Mouse (Mus musculus) retina, adult 2 months (tissue): ENCODE measurements around the gene Cdc42bpg.

Experiments used
- DNase-seq: peaks from one replicate; pipeline ENCODE4 v3.0.0-alpha.2; 2012; ENCODE audit warnings: low read depth, low spot score

Cdc42bpg gene

DNA sequence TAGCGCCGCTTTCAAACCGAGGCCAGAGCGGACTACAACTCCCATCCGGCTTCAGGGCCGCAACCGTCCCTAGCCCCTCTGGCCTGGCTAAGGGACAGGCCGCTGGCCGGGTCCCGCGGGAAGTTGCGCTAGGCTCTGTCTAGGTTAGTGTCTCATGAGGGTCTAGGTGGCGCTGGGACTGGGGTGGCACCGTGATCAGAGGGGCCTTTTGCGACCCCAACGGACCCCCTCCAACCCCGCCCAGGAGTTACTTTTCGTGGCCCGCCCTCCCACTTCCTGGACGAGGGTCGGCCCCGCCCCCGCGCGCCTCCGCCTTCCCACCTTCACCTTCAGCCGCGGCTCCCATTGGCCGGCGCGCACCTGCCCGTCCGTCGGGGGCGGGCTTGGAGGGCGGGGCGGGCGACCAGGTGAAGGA, at the start of gene Cdc42bpg:
Cdc42bpg (plus strand) TSS at position 320 of the 415 bp plus-strand sequence.
- peak; percentile 55 for DNase-seq

- no peak for DNase-seq
These were observed 45.8 kb upstream of the Cdc42bpg start for GRCm38 (mm10) chr19:6260428-6260827.

DNA sequence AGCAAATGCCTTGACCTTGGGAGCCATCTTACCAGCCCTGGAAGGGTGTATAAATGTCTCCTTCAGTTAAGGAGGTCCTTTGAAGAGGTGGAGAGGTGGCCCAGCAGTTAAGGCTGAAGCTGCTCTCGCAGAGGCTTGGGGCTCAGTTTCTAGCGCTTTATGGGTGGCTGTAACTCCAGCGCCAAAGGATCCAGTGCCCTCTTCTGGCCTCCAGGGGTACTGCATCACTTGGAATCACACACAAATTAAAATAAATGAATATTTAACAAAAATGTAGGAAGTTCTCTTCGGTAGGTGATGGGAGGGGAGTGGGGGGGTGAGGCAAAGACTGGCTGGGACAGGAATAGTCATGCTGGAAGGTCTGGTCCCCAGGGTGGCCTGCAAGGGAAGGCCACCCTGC, 45.3 kb upstream of the Cdc42bpg start:
- no peak for DNase-seq

GRCm38 (mm10) chr19:6261379-6261778, 44.9 kb upstream of the Cdc42bpg start:
- no peak for DNase-seq

DNA sequence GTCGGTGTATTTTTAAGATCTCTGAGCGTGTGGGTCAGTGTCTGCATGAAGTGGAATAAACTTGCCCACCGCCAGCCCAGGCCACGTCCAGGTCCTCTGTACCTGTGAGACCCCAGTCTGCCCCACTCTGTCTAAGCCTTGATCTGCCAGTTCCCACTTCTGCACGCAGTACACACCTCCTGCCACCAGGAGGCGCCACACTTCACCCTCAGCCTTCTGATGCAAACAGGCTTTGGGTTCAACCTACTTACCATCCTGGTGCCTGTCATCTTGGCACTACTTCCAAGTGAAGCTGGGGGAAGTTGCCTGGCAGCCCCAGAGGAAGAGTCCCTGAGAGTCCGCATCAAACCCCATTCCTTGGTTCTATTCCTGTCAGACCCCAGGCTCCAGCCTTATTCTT, 44.0 kb upstream of the Cdc42bpg start:
- peak; percentile 25 for DNase-seq

DNA sequence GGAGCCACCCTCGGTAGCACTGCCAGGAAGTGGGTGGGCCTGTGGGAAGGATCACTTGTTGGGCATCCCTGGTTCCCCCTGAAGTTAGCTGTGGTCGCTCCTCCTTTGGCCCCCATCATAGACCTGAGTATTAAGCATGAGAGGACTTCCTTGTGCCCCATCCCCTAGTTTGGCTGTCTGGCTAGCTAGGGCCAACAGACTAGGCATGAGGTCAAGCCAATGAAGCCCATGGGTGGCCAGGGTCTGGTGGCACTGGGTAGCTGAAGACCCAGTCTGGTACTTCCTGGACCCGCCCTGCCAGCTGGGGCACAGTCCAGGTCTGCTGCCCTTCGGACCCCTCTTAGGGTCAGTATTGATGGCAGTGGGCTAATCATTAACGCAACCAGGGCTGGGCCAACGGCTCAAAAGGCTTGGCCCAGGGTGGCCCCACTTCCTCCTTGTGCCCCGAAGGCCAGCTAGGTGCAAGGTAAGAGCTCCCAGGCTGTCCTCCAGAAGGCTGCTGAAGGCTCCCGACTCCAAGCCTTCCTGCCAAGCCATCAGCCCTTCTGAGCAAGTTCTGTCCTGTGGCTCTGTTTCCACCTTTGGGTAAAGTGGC, 43.3 kb upstream of the Cdc42bpg start:
- DNase-seq, result no peak

DNA sequence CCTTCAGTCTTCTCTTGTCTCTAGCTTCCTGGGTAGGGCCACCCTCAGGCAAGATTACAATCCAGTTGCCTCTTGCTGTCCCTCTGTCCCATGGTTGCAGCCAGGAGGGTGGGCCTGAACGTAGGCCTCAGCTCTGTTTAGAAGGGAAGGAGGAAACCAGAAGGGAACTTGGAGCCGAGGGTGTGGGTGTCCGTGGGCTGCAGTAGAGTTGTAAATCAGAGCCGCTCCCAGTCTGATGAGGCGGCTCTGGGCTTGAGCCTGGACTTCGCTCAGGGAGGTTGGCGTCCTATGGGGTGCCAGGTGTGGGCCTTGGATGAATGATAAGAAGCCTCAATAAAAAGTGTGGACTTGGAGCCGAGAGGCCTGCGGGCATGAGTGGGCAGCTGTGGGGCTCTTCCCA, 42.1 kb upstream of the Cdc42bpg start:
- no peak for DNase-seq

DNA sequence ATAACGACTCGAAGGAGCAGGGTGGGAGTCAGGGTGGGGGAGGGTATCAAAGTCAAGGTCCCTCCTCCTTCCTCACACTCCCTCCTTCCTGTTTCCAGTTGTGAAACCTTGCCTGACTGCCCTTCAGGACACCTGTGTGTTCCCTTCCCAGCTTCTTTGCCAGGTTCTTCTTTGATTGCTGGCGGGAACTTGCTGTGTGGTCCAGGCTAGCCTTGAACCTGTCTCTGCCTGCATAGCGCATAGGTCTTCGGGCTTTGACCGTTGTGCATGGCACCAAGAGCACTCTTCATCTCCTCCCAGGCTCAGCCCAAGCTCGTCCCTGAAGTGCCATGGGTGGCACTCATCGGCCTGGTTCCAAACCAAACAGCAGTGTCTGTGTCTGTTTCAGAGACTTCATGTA, 41.3 kb upstream of the Cdc42bpg start:
- no peak for DNase-seq

GRCm38 (mm10) chr19:6265727-6266182, 40.5 kb upstream of the Cdc42bpg start:
- DNase-seq, result no peak

DNA sequence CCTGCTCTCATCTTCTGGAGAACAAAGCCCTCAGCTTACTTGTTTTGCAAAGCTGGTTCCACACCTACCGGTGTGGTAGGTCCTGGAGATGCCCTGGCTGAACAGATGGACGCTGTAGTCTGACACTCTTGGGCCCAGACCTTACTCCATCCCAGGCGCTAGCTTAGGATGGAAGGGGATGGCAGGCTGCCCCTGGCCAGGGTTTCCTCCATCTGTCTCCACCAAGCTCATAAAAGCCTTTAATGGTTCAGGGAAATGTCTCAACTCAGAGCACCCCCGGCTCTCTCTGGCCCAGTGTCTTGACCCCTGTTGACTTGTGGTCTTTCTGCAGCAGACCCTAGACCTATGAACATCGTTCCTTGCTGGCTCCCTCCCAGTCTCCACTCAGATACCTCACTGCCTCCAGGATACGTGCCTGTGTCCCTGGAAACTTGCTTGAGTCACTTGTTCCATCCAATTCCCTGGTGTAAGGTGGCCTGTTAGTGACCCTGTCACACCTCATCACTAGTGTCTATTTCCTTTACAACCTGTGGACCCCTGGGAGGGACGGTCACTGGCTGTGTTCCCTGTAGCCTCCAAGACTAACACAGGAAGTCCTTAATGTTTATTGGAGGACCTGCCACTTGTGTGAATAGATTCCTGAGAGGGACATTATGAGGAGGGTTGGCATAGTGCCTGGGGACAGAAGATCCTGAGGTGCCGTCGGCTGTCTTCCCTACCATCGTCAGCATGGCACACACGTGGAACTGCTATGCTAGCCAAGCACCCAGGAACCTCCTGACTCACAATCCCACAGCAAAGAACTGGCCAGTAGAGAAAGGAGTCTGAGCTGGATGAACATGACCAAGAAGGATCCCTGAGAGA, 38.7 kb upstream of the Cdc42bpg start:
- no peak for DNase-seq

DNA sequence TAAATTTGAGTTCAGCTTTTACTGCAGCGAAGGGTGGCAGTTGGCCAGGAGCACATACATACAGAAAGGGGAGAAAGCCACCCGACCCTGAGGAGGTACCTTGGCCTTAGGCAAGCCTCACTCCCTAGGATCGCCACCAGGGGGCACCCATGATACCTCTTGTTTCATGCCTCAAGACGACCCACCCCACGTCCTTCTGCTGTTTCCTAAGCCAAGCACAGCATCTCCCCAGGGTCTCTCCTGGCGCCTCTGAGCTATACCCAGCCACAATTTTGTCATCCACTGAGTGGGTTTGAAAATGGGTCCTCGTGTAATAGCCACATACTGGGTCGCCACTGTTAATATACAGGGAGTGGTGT, 38.1 kb upstream of the Cdc42bpg start:
- DNase-seq, result peak; percentile 40

DNA sequence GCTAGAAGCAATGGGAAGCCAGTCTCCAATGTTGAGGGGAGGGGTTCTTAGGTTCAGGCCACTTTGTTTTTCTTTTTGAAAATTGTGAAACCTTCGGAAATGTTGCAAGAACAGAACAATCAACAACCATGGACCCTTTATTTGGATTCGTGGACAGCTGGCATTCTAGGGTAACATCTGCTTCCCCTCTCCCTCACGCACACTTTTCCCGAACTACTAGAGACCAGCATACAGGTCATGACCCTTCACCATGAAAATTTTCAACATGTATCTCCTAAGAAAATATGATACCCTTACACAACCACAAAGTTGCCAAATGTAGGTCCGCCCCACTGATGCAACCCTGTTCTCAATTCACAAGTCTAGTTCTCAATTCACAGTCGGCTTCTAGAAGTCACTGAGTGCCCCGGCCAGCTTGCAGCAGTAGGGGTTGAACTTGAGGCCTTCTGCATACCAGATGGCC, 37.6 kb upstream of the Cdc42bpg start:
- DNase-seq, result no peak

DNA sequence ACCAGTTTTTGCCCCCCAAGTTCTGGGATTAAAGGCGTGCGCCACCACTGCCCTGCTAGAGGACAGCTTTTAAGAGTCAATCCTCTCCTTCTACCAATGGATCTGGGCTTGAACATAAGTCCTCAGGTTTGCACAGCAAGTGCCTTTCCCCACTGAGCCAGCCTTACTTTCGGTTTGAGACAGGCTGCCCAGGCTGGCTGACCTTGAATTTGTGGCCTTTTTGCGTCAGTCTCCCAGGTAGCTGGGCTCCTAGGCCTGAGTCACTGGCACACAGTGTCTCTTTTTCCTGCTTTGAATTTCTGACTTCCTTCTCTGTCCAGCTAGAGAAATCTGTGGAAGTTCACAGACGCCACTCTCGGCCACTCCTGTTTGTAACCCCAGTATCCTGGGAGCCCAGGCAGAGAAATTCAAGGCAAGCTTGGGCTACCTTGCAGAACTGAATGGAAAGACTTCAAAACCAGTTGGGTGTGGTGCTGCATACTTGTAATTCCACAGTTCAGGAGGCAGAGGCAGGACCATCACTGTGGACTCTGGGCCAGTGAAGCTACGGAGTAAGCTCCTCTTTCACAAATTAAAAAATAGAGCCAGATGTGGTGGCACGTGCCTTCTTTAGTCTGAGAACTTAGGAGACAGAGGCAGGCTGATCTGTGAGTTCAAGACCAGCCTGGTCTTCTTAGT, 36.3 kb upstream of the Cdc42bpg start:
- no peak for DNase-seq

DNA sequence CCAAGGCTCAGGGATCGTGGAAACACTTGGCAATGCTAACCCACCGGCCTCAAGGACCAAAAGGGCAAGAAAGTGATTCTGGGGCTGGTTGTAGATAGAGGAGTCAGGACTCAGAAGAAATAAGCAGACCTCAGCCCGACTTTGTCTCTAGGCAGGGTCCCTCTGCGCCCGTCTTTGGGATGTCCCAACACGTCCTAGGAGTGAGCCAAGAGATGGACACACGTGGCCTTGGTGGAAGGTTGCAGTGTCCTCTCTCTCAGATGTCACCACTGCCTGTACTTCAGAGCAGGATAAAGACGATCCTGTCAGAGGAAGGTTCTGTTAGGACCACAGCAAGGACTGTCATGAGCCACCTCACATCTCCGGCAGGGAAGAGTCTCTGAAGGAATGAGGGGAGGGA, 35.6 kb upstream of the Cdc42bpg start:
- DNase-seq, result no peak

- no peak for DNase-seq
These were observed 35.0 kb upstream of the Cdc42bpg start for GRCm38 (mm10) chr19:6271206-6271605.

GRCm38 (mm10) chr19:6272053-6272452, 34.2 kb upstream of the Cdc42bpg start:
- DNase-seq, result no peak

DNA sequence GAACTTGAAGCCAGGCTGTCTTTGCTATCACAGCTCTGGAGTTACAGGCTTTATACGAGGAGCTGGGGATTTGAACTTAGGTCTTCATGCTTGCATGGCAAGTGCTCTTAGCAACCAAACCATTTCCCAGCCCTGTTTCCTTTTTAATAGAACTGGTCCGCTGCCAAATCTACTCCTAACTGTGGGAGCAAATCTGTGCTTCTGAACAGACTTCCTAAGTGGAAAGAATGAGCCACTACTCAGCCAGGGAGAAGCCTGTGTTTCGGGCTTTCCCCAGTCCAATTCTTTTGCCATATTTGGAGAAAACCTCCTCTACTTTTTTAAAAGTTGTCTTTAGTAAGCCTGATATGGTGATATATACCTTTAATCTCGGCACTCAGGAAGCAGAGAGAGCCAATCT, 33.5 kb upstream of the Cdc42bpg start:
- DNase-seq, result no peak

DNA sequence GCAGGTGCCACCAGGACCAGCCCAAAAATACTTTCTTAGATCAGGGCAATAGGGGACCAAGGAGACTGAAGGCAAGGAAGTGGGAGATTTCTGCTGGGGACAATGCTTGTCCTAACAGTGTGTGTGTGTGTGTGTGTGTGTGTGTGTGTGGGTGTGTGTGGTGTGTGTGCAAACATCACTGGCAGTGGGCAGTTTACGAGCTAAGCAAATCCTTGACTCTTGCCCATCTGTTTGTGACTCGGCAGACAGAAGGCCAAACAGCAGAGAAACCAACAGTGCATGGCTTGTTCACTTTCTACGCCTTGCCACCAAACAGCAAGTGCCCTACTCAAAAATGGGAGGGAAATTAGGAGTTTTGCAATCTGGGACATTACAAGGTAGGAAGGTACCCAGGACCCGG, 32.7 kb upstream of the Cdc42bpg start:
- no peak for DNase-seq

GRCm38 (mm10) chr19:6273998-6274608, 32.2 kb upstream of the Cdc42bpg start:
- DNase-seq, result no peak

DNA sequence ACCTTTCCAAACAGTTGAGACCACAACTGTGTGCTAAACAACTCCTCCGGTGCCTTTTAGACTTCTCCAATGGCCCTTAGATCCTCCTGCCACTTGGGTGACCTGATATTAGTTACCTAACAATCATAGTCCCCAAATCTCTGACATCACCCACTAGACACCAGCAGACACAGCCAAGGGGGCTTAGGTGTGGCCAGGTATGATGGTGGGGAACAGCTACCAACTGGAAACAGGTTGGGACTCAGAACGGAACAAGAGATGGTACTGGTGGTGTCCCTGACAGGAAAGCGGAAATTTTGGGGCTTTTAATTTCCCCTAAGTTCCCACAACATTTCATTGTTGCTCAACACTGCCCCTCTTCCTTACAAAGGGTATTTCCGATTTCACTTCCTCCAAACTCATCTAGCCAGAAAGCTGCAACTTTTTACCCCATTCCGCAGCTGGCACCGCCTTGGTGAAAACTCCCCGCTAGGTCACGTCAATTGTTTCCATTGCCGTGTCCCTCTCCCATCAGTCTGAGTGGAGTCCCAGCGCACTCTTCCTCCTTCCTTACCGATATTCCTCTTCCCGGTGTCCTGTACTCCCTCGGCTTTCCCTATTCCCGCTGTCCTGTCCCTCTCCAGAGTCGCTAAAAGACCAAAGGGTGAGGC, 30.4 kb upstream of the Cdc42bpg start:
- DNase-seq, result no peak
